Mouse (Mus musculus) ovary, postnatal 10 days (tissue): ENCODE data around the gene Slc36a3.
A peak's percentile ranks its signal among the peaks of the same experiment; 100 is the strongest.
"Not testable (repeated sequence)": the region's sequence is repeated elsewhere in the genome, so short reads cannot be mapped to it uniquely, and the experiment has no call there.

Source experiments
- DNase-seq: peaks from one replicate; pipeline ENCODE4 v3.0.0; 2022; ENCODE audit warnings: low spot score

Slc36a3 gene

DNA sequence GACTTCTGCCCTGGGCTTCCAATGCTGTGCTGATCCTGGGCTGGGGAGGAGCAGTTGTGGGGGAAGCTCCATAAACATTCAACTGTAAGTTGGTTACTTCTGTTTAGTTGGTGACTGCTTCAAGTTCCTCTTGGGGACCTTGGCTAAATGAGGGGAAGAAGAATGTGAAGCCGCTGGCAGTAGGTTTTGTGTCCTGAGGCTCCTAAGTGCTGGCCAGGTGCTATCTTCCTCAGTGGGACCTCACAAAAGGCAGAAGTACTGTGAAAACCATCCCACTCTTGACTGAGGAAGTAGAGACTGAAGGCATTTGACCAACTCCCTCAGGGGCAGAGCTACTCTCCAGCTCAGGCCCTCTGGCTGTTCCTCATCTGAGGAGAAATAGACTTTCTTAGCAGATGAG lies 44.9 kb downstream of the Slc36a3 start:
- DNase-seq: no peak

DNA sequence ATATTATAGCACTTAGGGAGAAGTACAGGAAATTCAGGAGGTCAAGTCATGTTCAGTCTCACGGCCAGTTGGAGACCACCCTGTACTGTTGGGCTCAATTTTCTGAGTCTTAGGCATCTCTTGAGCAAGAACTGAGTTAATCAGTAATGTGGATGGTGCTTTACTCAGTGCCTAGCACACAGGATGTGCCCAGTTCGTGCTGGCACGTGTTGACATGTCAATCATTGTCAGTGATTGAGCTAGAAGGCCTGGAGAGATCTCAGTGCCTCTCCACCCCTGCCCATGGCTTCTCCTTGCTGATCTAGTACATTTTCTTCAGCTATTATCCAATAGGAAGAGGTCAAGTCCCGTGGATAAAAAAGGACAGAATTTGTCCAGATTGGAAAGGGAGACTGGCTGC lies 46.1 kb downstream of the Slc36a3 start:
- DNase-seq: no peak

DNA sequence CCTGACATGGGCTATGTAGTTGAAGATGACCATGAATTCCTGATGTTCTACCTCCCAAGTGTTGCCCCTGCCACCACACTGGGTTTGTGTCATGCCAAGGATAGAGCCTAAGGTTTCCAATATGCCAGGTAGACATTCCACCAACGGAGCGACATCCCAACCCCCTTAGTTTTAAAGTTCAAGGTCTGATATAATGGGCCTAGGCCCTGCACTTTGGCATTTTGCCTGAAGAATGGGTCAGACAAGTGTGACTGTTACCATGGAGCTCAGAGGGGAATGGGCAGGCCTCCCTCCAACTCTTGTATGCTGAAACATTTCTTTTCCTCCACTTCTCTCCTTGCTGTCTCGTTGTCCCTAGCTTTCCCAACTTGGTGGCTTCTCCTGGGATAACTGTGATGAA lies 48.3 kb downstream of the Slc36a3 start:
- DNase-seq: no peak

DNA sequence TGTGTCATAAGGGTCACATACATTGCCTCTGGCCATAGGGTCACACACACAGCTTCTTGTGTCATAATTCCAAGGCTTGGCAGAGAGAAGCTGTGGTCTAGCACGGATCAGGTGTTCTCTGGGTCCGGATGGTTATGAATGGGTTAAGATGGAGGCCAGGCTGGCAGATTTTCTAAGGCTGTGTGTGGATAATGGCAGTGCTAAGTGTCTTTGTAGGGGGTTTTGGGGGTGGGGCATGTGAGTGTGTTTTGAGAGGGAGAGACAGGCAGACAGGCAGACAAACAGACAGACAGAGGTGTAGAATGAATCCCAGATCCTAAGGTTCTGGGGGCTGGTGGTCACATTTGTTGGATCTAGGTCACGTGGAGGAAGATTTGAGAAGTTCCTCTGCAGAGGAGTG lies 49.5 kb downstream of the Slc36a3 start:
- DNase-seq: no peak

DNA sequence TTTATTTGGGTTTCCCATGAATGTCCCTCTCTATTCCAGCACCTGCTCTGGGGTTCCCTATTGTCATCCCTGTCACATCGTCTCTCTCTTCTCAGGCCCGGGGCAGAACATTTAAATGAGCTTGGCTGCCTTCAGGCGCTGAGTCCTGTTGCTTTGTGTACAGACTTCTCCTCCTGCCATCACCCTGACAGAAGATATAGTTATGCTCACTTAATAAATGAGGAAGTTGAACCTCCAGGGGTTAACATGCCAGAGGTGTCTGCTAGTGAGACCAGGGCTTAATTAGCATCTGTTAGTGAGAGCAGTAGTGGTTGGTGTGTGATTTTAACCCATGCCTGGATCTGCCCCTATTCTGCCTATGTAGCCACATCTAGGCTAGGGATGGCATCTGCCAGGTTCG lies 51.6 kb downstream of the Slc36a3 start:
- no peak for DNase-seq

DNA sequence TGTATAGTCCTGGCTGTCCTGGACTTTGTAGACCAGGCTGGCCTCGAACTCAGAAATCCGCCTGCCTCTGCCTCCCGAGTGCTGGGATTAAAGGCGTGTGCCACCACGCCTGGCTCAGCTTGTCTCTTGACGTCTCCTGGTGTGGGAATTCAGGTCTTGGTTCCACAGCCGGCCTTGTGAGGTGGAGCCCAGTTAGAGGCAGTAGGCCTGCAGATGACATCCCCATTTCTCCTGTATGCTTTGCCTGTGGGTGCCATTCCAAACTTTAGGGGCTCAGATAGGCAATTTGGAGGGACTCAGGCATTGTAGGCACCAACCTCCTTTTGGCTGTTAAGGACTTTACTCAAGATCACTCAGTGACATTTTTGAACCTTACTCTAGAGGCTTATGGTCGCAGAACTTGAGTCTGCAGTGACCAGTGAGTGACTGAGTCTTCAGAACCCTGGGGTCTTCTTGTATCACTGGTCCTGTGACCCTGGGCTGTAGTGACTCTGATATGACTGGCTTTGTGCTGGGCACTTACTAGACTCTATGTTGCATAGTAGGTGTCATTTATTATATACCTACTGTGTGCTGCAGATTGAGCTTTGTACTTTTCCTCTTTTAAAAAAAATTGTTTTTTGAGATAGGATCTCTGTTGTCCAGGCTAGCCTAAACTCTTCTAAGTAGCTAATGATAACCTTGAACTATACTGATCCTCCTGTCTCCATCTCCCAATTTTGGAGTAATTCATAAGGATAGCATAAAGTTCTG lies 52.3 kb downstream of the Slc36a3 start:
- DNase-seq: no peak

DNA sequence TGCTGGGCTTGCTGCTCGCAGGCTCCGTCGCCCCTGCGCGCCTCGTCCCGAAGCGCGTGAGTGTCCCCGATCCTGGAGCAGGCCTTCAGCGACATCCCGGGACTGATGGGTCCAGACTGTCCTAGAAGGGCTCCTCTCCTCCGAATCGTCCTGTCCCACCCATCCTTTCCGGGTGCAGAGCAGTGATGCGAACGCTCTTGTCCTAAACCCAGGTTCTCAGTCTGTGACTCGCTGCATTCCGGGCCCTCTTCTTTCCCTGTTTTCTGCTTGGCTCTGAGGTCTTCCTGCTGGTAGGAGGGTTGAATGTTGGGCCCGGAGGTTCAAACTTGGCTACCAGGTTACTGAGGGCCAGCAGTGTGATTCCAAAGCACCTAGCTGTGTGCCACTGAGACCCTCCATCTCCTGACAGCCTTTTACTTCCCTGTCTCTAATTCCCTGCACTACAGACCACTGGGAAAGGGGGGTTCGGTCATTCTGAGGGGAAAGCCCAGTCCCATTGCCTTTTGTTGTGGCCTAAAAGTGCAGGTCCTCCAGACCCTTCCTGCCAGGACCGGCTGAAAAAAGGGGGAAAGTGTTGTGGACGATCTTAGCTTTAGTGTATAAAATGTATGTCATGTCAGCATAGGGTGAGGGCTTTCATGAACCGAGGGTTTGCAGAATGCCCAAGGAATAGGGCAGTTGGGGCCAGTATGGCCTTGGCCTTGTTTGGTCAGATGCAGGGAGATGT lies 53.2 kb downstream of the Slc36a3 start:
- DNase-seq: no peak

DNA sequence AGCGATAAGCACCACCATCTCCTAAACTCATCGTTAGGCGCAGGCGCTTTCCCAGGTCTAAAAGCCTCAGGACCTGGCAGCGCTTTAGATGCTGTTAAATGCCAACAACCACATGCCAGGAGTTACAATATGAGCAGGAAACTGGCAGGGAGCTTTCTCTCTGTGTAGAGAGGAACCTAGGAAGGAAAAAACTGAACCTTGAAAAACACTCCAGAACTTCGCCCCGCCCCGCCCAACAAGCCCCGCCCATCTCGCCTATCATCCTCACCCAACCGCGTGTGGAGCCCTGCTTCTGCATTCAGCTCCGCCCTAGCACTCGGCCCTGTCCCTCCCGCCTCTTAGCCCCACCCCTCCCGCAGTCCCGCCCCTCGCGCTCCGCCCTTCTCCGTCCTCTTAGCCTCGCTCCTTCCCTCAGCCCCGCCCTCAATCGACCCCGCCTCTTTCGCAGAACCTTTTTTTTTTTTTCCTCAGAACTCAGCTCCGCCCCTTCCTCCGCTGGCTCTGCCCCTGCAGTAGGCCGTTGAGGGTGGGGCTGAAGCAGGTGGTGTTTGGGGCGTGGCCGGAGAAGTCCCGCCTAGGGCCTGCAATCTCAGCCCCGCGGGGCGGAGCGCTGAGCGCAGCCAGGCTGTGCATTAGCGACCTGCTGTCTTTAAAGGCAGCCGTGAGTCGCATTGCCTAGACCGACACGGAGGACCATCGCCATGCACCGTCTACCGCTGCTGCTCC lies 53.9 kb downstream of the Slc36a3 start, which contains the start of gene Gm2a:
Gene Gm2a, plus strand, starts transcription at position 653 of the 726 bp plus-strand sequence.
- DNase-seq: peak; percentile 70

DNA sequence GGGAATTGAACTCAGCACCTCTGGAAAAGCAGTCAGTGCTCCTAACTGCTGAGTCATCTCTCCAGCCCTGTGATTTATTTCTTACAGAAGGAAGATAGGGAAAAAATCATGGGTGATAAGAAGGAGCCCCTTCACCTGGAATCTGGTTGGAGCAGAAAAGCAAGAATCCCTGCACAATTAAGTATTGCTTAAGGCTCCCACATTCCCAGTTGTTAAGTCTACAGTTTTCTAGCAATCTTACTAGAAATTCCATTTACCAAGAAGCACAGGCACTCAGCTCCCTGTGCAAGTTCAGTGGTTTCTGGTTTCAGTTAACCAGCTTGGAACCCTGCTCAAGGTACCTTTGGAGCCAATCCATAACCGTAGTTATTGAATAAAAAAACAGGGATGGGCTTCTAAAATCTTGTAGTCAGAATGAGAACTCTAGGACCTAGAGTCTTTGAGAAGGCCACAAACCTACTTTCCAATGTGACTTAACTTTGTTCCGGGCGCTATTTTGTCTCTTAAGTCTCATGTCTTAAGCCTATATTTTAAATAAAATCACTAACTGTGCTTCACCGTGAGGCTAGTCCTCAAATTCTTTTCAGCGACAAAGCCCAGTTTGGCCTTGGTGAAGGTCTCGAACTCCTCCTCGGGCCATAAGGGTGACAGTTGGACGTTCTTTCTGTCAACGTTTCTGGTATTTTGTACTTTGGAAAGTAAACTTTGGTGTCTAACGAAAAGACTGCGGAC lies 54.6 kb downstream of the Slc36a3 start:
- no peak for DNase-seq

DNA sequence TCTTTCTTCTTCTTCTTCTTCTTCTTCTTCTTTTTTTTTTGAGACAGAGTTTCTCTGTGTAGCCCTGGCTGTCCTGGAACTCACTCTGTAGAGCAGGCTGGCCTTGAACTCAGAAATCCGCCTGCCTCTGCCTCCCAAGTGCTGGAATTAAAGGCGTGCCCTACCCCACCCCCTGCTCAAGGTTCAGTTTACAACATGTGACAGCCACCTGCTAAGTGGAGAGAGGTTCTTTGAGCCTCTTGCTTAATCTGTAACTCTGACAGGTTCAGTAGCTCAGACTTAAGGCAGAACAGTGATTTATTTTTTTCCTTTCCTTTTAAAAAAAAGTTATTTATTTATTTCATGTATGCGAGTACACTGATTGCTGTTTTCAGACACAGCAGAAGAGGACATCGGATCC lies 55.2 kb downstream of the Slc36a3 start:
- DNase-seq: not testable (repeated sequence)

DNA sequence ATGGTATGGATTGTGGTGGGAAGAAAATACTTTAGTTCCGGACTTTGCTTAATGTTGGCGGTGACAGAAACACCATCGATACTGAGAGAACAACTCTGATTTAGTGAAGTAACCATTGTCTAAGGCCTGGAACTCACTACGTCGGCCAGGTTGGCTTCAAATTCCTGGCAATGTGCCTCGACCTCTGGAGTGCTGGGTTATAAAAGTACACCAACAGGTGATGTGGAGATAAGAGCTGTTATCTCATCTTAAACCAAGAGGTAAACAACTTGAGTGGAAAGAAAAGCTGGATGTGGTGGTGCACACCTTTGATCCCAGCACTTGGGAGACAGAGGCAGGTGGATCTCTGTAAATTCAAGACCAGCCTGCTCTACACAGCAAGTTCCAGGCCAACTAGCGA lies 58.4 kb downstream of the Slc36a3 start:
- DNase-seq: no peak

DNA sequence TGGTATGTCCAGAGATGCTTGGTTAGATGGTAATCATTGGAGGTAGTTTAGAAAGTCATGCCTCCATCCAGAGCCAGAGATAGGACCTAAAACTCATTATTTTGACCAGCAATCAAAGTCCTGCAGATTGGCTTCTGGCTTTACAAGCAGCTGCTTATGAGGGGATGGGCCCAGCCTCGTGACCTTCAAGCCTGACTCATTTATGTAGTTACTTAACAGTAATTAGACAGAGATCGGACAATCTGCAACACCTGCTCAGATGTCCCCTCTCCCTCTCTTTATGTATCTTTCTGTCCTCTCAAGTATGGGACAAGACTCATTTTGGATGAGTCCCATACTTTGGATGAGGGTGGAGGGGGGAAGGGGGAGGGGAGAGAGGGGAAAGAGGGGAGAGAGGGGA lies 61.6 kb downstream of the Slc36a3 start:
- DNase-seq: no peak

DNA sequence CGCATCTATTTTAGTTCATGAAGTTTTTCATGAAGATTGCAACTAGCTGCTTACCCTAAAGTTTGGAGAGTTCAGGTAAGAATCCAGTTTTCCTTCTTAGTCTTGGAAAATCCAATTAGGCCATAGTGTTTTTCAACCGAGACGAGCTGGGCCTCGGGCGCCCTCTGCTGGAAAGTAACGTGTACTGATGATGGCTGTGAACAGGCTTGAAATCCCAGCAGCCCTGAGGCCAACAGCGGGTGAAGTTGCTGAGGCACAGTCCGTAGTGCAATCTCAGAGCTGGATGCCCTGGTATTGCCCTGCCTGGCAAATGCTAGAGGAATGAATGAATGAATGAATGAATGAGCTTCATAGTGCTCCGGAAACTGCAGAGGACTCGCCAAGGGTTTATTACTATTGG lies 64.5 kb downstream of the Slc36a3 start:
- DNase-seq: no peak

DNA sequence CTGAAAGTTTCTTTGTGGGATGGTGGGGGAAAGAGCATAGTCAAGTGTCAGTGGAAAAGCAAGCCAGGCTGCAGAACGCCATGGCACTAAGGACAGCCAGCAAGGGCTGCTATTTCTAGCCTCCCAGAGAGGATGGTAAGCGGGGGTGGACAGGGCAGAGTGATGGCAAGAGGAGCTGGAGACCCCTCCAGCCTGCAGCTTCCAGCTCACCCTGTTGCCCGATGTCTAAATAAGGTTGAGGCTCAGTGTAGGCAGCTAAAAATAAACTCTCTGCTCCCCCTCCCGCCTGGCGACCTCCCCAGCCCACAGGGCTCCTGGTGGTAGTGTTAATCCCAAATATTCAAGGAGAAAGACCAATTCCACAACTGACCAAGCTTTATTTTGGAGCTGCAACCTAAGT lies 66.1 kb downstream of the Slc36a3 start:
- DNase-seq: no peak

DNA sequence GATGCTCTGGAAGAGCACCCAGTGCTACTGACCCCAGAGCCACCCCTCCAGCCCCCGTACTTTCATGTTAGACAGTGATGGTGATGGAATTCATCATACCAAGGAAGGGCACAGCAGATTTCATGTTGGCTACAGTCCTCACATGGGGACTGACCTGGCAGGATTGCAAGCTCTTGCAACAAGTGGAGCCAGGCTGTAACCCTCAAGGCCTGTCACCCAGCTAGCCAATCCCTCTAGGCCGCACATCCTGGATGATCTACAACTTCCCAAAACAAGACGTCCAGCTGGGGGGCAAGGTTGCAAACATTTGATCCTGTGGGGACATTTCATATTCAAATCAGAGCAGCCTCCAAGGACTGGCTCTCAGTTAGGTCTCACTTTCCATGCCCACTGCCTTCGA lies 66.9 kb downstream of the Slc36a3 start:
- no peak for DNase-seq

DNA sequence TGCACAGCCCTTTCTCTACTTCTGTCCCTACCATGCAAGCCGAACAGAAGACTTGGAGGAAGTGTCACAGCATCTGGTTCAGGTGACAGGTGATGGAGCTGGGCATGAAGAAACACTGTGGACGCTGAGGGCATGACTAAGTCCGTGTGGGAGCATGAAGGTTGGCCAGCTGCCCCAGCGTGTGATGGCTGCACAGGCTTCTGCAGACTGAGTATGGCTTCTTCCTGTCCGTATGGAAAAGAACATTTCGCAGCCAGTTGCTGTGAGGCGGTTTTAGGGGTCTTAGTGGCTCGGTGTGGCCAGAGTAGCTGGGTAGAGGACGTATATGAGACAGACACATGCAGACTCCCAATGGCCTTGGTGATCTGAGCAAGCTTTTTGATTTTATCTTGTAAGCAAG lies 70.3 kb downstream of the Slc36a3 start:
- DNase-seq: no peak

DNA sequence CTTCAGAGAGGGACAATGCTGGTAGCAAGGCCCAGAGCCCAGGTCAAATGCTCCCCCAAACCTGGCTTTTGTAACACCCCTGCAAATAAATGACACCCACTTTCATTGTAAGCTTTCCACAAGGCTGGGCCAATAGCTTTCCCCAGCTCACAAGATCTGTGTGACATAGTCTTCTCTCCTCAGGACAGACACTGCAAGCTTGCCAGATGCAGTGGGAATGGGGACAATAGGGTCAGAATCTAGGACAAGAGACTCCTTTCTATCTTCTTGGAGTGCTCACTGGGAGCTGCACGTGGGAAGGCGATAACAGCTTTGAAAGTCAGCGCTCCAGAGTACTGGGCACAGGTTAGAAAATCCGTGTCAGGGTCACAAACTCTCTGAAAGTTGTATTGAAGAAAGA lies 72.3 kb downstream of the Slc36a3 start:
- no peak for DNase-seq

DNA sequence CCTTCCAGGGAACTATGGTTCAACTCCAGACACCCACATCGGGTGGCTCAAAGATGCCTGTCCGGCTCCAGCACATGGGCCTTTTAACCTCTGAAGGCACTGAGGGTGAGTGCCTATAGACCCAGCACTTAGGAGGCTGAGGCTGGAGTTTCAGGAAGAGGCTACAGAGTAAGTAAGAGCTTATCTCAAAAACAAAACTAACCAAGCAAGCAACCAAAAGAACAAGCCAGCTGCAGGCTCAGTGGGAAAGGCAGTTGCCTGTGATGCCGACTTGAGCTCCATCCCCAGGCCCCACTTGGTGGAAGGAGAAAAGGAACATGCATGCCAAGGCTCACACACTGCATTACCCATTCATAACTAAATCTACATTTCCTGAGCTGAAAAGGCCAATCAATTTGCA lies 73.0 kb downstream of the Slc36a3 start:
- DNase-seq: no peak

DNA sequence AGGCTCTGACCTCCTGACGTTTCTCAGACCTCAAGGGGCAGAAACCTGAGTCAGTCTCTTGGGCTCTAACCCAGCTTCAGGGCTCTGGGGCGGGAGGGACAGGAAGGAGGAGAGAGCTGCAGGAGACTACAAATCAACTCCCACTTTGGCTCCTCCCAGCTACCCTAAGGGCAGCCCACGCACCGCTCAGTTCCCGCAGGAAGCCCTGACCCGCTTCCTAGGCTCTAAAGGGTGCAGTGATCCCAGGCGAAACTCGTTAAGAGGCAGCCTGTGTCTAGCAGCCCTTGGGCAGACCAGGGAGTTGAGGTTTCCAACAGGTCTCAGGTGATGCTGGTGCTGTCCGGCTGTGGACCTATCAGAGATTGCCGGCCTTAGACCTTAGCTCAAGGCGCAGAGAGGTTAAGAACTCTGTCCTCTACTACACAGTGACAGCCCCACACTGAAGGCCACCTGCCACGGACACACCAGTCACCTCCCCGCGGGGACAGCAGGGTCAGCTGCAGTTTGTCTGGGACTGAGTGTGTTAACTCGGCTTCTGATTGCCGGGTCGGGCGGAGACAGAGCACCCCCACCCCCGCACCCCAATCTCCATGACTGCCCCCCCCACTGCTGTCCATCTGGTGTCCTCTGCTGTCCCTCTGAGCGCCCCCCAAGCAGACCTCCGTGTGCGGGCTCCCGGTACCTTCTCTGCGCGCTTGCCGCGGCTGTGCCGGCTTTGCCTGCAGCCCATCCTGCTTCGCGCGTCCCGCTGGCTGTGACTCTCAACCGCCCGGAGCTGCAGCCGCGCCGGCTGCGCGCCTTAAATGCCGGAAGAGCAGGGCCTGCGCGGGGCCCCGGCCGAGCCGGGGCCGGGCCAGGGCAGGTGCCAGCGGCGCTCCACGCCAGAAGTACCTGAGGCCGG lies 73.9 kb downstream of the Slc36a3 start, which contains the start of gene Ccdc69:
Gene Ccdc69, minus strand, starts transcription at position 801 of the 901 bp plus-strand sequence.
- peak; percentile 34 for DNase-seq

DNA sequence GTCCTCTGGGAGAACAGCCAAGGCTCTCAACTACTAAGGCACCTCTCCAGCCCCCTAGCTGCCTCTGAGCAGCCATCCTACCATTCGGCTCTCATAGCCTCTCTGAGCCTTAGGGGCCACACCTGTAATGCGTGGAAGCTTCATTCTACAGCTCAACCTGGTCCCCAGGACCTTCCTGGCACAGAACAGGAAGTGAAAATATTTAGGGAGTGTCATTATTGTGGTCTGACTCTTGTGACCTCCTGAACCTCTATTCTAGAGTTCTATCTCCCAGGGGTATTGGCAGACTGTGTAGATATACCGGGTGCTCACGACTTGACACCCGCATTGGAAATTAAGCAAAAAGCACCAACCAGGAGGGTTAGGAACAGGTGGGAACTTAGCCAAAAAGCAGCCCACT lies 75.3 kb downstream of the Slc36a3 start:
- no peak for DNase-seq

DNA sequence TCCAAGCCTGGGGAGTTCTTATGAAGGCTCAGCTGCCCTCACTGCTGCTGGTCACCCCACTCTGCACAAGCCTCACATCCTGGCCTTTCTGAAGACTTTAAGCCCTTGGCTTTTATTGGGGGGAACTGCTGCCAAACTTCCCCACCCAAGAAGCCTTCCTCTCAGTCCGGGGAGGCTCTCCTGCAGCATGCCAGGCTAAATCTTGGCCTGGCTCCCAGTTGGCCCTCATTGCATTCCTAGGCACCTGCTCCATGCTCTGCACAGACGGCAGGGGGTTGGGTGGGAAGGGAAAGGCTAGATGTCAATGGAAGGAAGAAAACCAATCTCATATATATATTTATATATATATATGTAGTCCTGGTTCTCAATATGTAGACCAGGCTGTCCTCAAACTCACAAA lies 75.9 kb downstream of the Slc36a3 start:
- no peak for DNase-seq
